Mouse (Mus musculus): ENCODE data around the gene Eif1.

GRCm38 (mm10) chr11:100312096-100312679 lies 7.5 kb upstream of the Eif1 start:
- no peak for TF ChIP-seq CTCF (conservative IDR thresholded peaks at IDR 0.05; ENCODE audit: low read length)
- no peak for TF ChIP-seq POU5F1 (IDR thresholded peaks at IDR 0.05; ENCODE audit: borderline replicate concordance, low read length)

Data from E14TG2a.4 (cell line).